Mouse (Mus musculus) hindbrain, embryonic 14.5 days (tissue): ENCODE data around the gene Alms1. TPM values are rescaled to one million over a fixed set of nuclear protein-coding genes. Genes with fewer than 3 reads are reported as not detected.
A peak's percentile ranks its signal among the peaks of the same experiment; 100 is the strongest.

Experiments used
- ATAC-seq: fragments of 200-750 bp; cut with Nextera tagmentation; 2 replicates; pipeline ENCODE4 v1.8.0; 2017; ENCODE audit warnings: moderate number of reproducible peaks, mild to moderate bottlenecking, moderate TSS enrichment, moderate library complexity; ENCODE audit not compliant: low FRiP score
- DNase-seq: peaks from one replicate; pipeline ENCODE4 v3.0.0-alpha.2; 2015; ENCODE audit warnings: low spot score
- H3K27ac ChIP-seq: fragments of 300-500 bp; sonication (generic); 2 replicates; pipeline ENCODE4 v1.5.1; 2014; ENCODE audit warnings: mild to moderate bottlenecking, moderate library complexity
- H3K27me3 ChIP-seq: fragments of 300-500 bp; sonication (generic); 2 replicates; pipeline ENCODE4 v1.6.1; 2014; ENCODE audit warnings: mild to moderate bottlenecking, low read length, mixed read lengths; ENCODE audit not compliant: control insufficient read depth, insufficient read depth
- H3K36me3 ChIP-seq: fragments of 300-500 bp; sonication (generic); replicated peaks from 2 replicates; pipeline ENCODE4 v1.6.1; 2014; ENCODE audit not compliant: control insufficient read depth, insufficient read depth
- H3K4me1 ChIP-seq: fragments of 300-500 bp; sonication (generic); replicated peaks from 2 replicates; pipeline ENCODE4 v1.6.1; 2014; ENCODE audit warnings: antibody characterized with exemption, low read length, mixed read lengths; ENCODE audit not compliant: control insufficient read depth, insufficient read depth
- H3K4me2 ChIP-seq: fragments of 300-500 bp; sonication (generic); replicated peaks from 2 replicates; pipeline ENCODE4 v1.6.1; 2014; ENCODE audit warnings: mild to moderate bottlenecking, moderate library complexity
- H3K4me3 ChIP-seq: fragments of 300-500 bp; sonication (generic); replicated peaks from 2 replicates; pipeline ENCODE4 v1.5.1; 2014; ENCODE audit warnings: mild to moderate bottlenecking, low read length
- H3K9ac ChIP-seq: fragments of 300-500 bp; sonication (generic); 2 replicates; pipeline ENCODE4 v1.6.1; 2014
- H3K9me3 ChIP-seq: fragments of 300-500 bp; sonication (generic); 2 replicates; pipeline ENCODE4 v1.6.1; 2016; ENCODE audit warnings: low read length; ENCODE audit not compliant: control insufficient read depth
- WGBS: fragments of 180-500 bp; shearing (Covaris S2); extraction: QIAGEN DNeasy Blood & Tissue Kit; methylation state at CpG from one replicate; pipeline ENCODE4 v1.1.7; 2014; 5-methylcytosine and 5-hydroxymethylcytosine counted together
- polyA plus RNA-seq: library from polyadenylated mRNA; unstranded; fragments of >200 nt; fragmentation: Nextera tagmentation; extraction: Ambion mirVana; gene quantifications from 2 replicates; pipeline ENCODE4 v1.2.1, GENCODE M21; 2014

Gene Alms1
- polyA plus RNA-seq, 1 experiment from 2014 or later, result 5.6 TPM

GRCm38 (mm10) chr6:85588164-85588563 is 833 bp downstream of the Alms1 start:
- Histone ChIP-seq H3K4me3 (peak overlapping the region; percentile 84), H3K4me1 (peaks cover 20% of the 10 kb centered on the region), H3K4me2 (peak overlapping the region; percentile 75), H3K9ac (peak overlapping the region; percentile 83), H3K27ac (peak overlapping the region; percentile 87), H3K9me3 (no peaks in the 10 kb centered on the region), H3K27me3 (no peaks in the 10 kb centered on the region), H3K36me3 (no peaks in the 10 kb centered on the region)
- ATAC-seq (no peak), DNase-seq (peak; percentile 35)
- WGBS, result 0% methylated on average over 10 of the region's 10 CpGs

GRCm38 (mm10) chr6:85588568-85588967 is 1.2 kb downstream of the Alms1 start:
- H3K4me2 ChIP-seq, result peak overlapping the region; percentile 75
- H3K4me3 ChIP-seq, result peak overlapping the region; percentile 84
- no peaks in the 10 kb centered on the region for H3K9me3 ChIP-seq
- ATAC-seq (no peak), DNase-seq (peak; percentile 35)
- peak overlapping the region; percentile 83 for H3K9ac ChIP-seq
- H3K27ac ChIP-seq, result no peak overlapping the region
- H3K36me3 ChIP-seq, result no peaks in the 10 kb centered on the region
- peaks cover 20% of the 10 kb centered on the region for H3K4me1 ChIP-seq
- WGBS, result 7% methylated on average over 4 of the region's 4 CpGs
- H3K27me3 ChIP-seq, result no peaks in the 10 kb centered on the region

GRCm38 (mm10) chr6:85590116-85590515 is 2.8 kb downstream of the Alms1 start:
- WGBS, result 72% methylated on average over 2 of the region's 2 CpGs
- H3K27me3 ChIP-seq, result no peaks in the 10 kb centered on the region
- DNase-seq (no peak), ATAC-seq (no peak)
- H3K9me3 ChIP-seq, result no peaks in the 10 kb centered on the region
- H3K4me1 ChIP-seq, result peaks cover 20% of the 10 kb centered on the region
- H3K4me3 ChIP-seq, result no peak overlapping the region
- no peaks in the 10 kb centered on the region for H3K36me3 ChIP-seq
- H3K27ac ChIP-seq, result no peak overlapping the region
- H3K4me2 ChIP-seq, result peak overlapping the region; percentile 75; the same call in 1 of the 2 replicates
- H3K9ac ChIP-seq, result peak overlapping the region; percentile 18; the same call in 1 of the 2 replicates

- H3K9ac ChIP-seq, result no peak overlapping the region
- ATAC-seq, result no peak
- 70% methylated on average over 1 of the region's 1 CpGs for WGBS
- no peak for DNase-seq
- H3K36me3 ChIP-seq, result peaks cover 6% of the 10 kb centered on the region
- H3K4me2 ChIP-seq, result no peak overlapping the region
- no peaks in the 10 kb centered on the region for H3K4me1 ChIP-seq
- no peaks in the 10 kb centered on the region for H3K9me3 ChIP-seq
- H3K27me3 ChIP-seq, result no peaks in the 10 kb centered on the region
- H3K27ac ChIP-seq, result no peak overlapping the region
- no peak overlapping the region for H3K4me3 ChIP-seq
These were observed 12.0 kb downstream of the Alms1 start for GRCm38 (mm10) chr6:85599310-85599709.

- Histone ChIP-seq H3K36me3 (peaks cover 55% of the 10 kb centered on the region), H3K4me1 (no peaks in the 10 kb centered on the region), H3K9ac (no peak overlapping the region), H3K27ac (no peak overlapping the region), H3K27me3 (no peaks in the 10 kb centered on the region), H3K9me3 (no peaks in the 10 kb centered on the region), H3K4me3 (no peak overlapping the region), H3K4me2 (no peak overlapping the region)
- DNase-seq (no peak), ATAC-seq (no peak)
- 93% methylated on average over 1 of the region's 1 CpGs for WGBS
These were observed 23.2 kb downstream of the Alms1 start for GRCm38 (mm10) chr6:85610511-85610910.

GRCm38 (mm10) chr6:85620826-85621225 is 33.5 kb downstream of the Alms1 start:
- DNase-seq, result no peak
- no peaks in the 10 kb centered on the region for H3K27me3 ChIP-seq
- H3K27ac ChIP-seq, result no peak overlapping the region
- H3K9ac ChIP-seq, result no peak overlapping the region
- H3K4me2 ChIP-seq, result no peak overlapping the region
- peaks cover 82% of the 10 kb centered on the region for H3K36me3 ChIP-seq
- no peak for ATAC-seq
- WGBS, result 96% methylated on average over 4 of the region's 4 CpGs
- H3K4me3 ChIP-seq, result no peak overlapping the region
- H3K4me1 ChIP-seq, result no peaks in the 10 kb centered on the region
- H3K9me3 ChIP-seq, result no peaks in the 10 kb centered on the region

GRCm38 (mm10) chr6:85621600-85621999 is 34.3 kb downstream of the Alms1 start:
- WGBS, result 96% methylated on average over 5 of the region's 5 CpGs
- H3K36me3 ChIP-seq, result peaks cover 80% of the 10 kb centered on the region
- no peak for DNase-seq

DNA sequence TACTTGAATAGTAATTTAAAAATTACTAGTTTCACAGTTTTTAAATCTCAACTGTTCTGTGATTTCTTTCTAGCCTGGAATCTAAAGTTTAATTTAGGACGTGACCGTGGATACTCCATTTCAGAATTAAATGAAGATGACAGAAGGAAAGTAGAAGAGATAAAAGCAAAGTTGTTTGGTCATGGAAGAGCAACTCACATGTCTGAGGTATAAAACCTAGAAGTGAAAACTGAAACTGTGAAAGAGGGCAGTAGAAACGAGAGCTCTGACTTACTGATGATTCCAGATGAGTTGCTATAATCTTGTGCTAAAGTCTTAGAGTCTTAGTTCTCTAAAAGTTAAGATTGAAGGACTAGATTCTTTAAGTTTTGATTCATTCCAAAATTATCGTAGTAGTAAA is 37.2 kb downstream of the Alms1 start:
- no peak overlapping the region for H3K9ac ChIP-seq
- no peaks in the 10 kb centered on the region for H3K9me3 ChIP-seq
- H3K27me3 ChIP-seq, result no peaks in the 10 kb centered on the region
- no peak overlapping the region for H3K4me3 ChIP-seq
- 95% methylated on average over 4 of the region's 4 CpGs for WGBS
- DNase-seq (no peak), ATAC-seq (no peak)
- peaks cover 88% of the 10 kb centered on the region for H3K36me3 ChIP-seq
- H3K4me1 ChIP-seq, result no peaks in the 10 kb centered on the region
- H3K4me2 ChIP-seq, result no peak overlapping the region
- no peak overlapping the region for H3K27ac ChIP-seq

More at GRCm38 (mm10) chr6:85621600-85621999, 34.3 kb downstream of the Alms1 start:
- Histone ChIP-seq H3K4me1 (no peaks in the 10 kb centered on the region), H3K27me3 (no peaks in the 10 kb centered on the region), H3K4me3 (no peak overlapping the region), H3K4me2 (no peak overlapping the region), H3K9me3 (no peaks in the 10 kb centered on the region), H3K9ac (no peak overlapping the region), H3K27ac (no peak overlapping the region)
- no peak for ATAC-seq

DNA sequence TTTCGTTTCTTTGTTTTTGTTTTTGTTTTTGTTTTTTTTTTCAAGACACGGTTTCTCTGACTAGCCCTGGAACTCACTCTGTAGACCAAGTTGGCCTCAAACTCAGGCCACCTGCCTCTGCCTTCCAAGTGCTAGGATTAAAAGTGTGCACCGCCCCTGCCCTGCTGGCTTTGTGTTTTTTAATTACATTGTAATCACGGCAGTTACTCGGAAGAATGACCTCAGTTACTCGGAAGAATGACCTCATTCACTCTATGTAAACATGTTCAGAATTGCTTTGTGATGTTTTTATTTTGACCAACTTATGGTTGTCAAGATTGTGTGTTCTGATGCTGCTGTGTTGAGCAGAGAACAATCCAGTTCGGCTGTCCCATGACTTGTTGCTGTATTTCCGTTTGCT is 45.8 kb downstream of the Alms1 start:
- WGBS, result 31% methylated on average over 8 of the region's 8 CpGs
- no peak overlapping the region for H3K9ac ChIP-seq
- H3K36me3 ChIP-seq, result peaks cover 29% of the 10 kb centered on the region
- DNase-seq (no peak), ATAC-seq (no peak)
- no peaks in the 10 kb centered on the region for H3K4me1 ChIP-seq
- H3K27me3 ChIP-seq, result no peaks in the 10 kb centered on the region
- no peak overlapping the region for H3K4me2 ChIP-seq
- no peak overlapping the region for H3K4me3 ChIP-seq
- no peak overlapping the region for H3K27ac ChIP-seq
- 0 out of 2 replicates have a peak, but pooled peaks cover 3% of the 10 kb centered on the region for H3K9me3 ChIP-seq

- ATAC-seq, result no peak
- H3K27me3 ChIP-seq, result no peaks in the 10 kb centered on the region
- no peak overlapping the region for H3K27ac ChIP-seq
- 98% methylated on average over 2 of the region's 2 CpGs for WGBS
- H3K9me3 ChIP-seq, result no peaks in the 10 kb centered on the region
- DNase-seq, result no peak
- H3K4me1 ChIP-seq, result no peaks in the 10 kb centered on the region
- no peak overlapping the region for H3K4me3 ChIP-seq
- no peak overlapping the region for H3K9ac ChIP-seq
- peaks cover 30% of the 10 kb centered on the region; the same call in 1 of the 2 replicates for H3K36me3 ChIP-seq
- H3K4me2 ChIP-seq, result no peak overlapping the region
These were observed 65.9 kb downstream of the Alms1 start for GRCm38 (mm10) chr6:85653244-85653643.
